Mouse (Mus musculus) adrenal gland, adult 2 months (tissue): ENCODE data around the gene Tmem198b. TPM values are rescaled to one million over a fixed set of nuclear protein-coding genes. Genes with fewer than 3 reads are reported as not detected.
A peak's percentile ranks its signal among the peaks of the same experiment; 100 is the strongest.
"Not testable (repeated sequence)": the region's sequence is repeated elsewhere in the genome, so short reads cannot be mapped to it uniquely, and the experiment has no call there.

ENCODE experiments used
- DNase-seq: peaks from one replicate; pipeline ENCODE4 v3.0.0; 2021
- long read RNA-seq: library from polyadenylated mRNA; stranded (forward); transcript quantifications from one replicate; pipeline ENCODE4 v2.0.0, GENCODE M21; 2021
- polyA plus RNA-seq: library from polyadenylated mRNA; depleted of rRNA; stranded (reverse); fragments of >200 nt; gene quantifications from 2 replicates; pipeline ENCODE4 v1.2.3, GENCODE M21; 2012; rRNA removed
- total RNA-seq, 2 experiments: library from RNA; stranded (reverse); gene quantifications; 2 replicates each; pipeline ENCODE4 v1.2.3; 2021

The Tmem198b gene
- total RNA-seq (1 to 10 TPM; 6.7 to 9.4 TPM), polyA plus RNA-seq (15.6 and 18.0 TPM in 2 replicates)
- long read RNA-seq, partial matches to known transcripts = 1 of 5 reads
- long read RNA-seq, other reads (novel, unspliced or antisense) = 2 of 5 reads

DNA sequence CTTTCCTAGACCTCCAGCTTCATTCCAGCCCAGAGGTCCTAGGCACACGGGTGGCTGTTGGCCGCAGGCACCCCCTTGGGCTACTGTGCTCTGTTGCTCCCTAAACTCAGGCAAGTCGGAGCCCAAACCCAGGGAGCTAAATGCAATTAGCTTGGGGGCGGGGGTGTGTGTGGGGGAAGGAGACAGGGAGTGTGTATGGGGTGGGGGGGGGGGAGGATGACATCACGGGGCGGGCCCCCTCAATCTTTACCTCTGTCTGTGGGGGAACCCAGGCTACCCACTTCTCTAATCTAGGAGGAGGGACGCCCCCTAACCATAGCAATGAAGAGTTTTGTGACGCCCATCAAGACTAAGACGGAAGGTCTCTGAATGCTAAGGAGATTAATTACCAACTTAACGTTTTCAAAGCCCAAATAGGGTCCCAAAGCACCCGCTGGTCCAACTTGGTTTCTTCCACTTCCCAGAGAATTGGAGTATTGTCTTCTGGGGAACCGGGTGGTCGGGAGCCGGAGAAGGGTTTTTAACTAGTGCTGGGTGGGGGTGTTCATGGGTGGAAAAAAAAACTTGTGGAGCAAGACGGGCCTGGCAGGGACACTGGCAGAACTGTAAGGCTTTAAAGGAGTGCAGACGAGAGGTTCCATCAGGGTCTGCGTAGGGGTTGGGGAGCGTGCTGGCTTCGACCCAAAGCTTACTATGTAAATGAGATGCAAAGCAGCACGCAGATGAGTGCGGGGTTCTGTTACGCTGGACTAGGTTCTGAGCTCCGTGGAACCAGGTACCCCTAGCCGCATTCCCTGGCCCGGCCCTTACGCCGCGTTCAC, at the start of gene Tmem198b:
Gene Tmem198b (minus strand): TSS at position 100 of the 821 bp plus-strand sequence.
- peak; percentile 74 for DNase-seq

- DNase-seq = no peak
Observed at GRCm38 (mm10) chr10:128850339-128850738, 46.2 kb upstream of the Tmem198b start.

- no peak for DNase-seq
Observed at GRCm38 (mm10) chr10:128848426-128848825, 44.3 kb upstream of the Tmem198b start.

- DNase-seq = no peak
Observed at GRCm38 (mm10) chr10:128846664-128847063, 42.5 kb upstream of the Tmem198b start.

DNA sequence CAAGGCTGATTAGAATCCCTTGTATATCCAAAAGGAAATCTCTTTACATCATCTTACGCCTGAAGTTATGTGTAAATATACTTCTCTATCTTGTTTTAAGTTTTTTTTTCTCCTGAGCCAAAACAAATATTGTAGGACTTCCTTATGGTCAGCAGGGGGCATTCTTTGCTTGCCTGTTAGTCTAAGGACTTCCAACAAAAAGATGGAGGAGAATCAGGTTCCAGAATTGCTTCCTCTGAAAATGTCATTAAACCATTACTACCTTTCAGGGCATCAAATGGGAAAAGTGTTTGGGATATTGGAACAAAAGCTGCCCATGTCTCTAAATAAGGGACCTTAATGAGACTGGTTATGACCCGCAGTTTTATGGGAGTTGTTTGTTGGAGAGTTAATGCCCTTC, 41.3 kb upstream of the Tmem198b start:
- no peak for DNase-seq

- no peak for DNase-seq
Observed at GRCm38 (mm10) chr10:128843260-128843659, 39.1 kb upstream of the Tmem198b start.

- no peak for DNase-seq
Observed at GRCm38 (mm10) chr10:128840612-128841011, 36.4 kb upstream of the Tmem198b start.

GRCm38 (mm10) chr10:128839434-128839833, 35.3 kb upstream of the Tmem198b start:
- no peak for DNase-seq

DNA sequence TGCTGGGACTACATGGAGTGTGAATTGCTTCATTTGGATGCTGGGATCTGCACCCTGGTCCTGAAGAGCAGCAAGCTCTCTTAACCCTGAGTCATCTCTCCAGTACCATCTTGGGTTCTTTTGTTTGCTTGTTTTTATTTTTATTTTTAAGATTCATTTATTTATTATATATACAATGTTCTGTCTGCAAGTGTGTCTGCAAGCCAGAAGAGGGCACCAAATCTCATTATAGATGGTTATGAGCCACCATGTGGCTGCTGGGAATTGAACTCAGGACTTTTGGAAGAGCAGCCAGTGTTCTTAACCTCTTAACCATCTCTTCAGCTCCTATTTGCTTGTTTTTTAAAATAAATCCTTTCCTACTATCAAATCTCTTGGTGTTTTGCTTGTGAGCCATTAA, 33.2 kb upstream of the Tmem198b start:
- no peak for DNase-seq

DNA sequence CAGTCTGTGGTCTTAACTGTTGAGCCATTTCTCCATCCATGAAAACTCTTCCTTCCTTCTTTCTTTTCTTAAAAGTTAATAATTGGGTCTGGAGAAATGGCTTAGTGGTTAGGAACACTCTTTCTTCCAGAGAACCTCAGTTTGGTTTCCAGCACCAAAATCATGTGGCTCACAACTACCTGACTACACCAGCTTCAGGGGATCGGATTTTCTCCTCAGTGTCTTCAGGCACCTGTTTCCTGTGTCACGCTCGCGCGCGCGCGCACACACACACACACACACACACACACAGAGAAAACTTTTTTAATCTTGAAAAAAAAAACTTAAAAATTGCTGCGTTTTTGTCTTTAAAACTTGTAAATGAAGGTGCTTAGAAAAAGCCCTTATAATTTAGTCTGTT, 19.7 kb upstream of the Tmem198b start:
- no peak for DNase-seq

DNA sequence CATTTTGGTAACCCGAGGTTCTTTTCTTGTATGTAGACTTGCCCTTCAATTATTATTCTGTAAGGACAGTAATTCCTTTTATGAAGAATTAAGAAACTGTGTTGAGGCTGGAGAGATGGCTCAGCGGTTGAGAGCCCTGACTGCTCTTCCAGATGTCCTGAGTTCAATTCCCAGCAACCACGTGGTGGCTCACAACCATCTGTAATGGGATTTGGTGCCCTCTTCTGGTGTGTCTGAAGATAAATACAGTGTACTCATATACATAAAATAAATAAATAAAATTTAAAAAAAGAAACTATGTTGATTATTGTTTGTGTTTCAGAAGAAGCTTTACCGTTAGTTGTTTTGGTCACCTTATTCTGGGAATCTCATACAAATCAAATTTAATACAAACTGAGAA, 18.9 kb upstream of the Tmem198b start:
- DNase-seq = not testable (repeated sequence)

DNA sequence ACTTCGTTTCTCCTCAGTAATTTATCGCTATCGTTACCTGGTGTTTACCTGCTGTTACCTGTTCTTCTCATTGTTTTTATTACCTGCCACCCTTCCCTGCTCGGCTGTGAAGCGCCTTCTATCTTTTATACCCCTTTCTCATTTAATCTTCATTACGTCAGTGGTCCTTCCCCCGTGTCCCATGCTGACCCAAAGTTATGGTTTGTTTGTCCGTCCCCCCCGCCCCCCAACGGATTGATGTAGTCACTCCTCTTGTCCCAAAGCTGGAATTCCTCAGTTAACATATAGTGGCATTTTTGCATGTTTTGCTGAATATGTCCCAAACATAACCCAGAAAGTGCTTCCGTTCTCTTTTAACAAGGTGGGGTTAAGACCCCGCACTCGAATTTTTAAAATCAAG, 18.0 kb upstream of the Tmem198b start:
- DNase-seq = no peak

DNA sequence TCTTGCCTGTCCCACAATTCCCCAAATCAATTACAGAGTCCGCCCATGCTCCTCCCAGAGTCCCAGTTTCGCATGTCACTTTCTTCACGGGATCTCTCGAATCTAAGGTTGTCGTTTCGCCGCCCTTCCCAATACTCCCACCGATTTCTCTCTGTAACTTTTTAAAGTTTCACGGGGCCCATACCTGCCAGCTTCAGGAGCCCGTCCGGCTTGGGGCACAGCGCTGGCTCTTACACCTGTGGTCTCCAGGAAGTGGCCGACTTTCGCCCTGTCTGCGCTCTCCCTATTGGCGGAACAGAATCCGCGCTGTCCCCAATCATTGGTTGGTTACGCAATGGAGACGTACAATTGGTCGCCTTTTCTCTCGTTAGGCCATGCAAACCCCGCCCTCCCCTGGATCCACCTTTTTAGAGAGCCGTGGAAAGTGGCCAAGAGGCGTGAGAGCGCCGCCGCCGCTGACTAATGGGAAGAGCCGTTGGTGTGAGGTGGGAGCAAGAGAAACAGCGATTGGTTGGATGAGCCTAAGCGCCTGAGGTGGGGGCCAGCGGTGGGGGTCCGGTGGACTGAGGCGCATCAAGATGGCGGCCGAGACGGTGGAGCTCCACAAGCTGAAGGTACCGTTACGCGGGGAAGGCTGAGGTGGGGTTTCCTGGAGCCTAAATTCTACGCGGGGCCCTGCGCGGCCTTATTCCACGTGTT, 17.3 kb upstream of the Tmem198b start, which contains the start of gene Ormdl2:
Gene Ormdl2 (minus strand): TSS at position 288 of the 699 bp plus-strand sequence.
- DNase-seq = peak; percentile 99

GRCm38 (mm10) chr10:128820217-128820616, 16.0 kb upstream of the Tmem198b start:
- no peak for DNase-seq

DNA sequence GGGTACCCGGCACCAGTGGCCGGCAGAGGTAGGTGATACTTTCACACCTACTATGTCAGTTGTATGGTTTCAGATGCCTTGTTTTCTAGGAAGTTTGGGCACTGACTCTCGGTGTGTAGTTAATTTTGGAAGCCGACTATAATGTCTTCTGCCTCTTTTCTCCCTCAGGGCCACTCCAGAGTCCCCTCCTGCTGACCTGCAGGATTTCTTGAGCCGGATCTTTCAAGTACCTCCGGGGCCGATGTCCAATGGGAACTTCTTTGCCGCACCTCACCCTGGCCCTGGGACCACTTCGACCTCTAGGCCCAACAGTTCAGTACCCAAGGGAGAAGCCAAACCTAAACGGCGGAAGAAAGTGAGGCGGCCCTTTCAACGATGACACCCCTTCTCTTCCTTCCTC, 12.9 kb upstream of the Tmem198b start, which contains the start of gene Sarnp:
Gene Sarnp (plus strand): TSS at position 301 of the 400 bp plus-strand sequence.
- DNase-seq = no peak

GRCm38 (mm10) chr10:128807018-128807417, 2.8 kb upstream of the Tmem198b start:
- DNase-seq = no peak

DNA sequence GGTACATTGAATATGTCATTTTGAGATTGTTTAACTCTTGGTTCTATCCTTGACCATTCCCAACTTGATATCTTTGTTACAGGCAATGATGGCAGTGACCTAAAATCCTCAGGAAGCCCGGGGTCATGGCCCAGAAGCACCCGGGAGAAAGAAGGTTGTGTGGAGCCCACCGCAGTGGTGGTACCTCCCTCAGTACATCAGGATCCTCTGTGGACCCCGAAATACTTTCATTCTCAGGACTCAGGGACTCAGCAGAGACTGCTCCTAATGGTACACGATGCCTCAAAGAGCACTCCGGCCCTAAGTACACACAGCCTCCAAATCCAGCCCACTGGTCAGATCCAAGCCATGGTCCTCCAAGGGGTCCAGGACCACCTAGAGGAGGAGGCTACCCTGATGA, 1.9 kb upstream of the Tmem198b start:
- no peak for DNase-seq

GRCm38 (mm10) chr10:128805092-128806000, 1.2 kb upstream of the Tmem198b start:
- DNase-seq = peak; percentile 98

- DNase-seq = peak; percentile 68
Observed at GRCm38 (mm10) chr10:128803771-128804270, 349 bp downstream of the Tmem198b start, which contains the start of gene Dnajc14. Gene Dnajc14 (plus strand): TSS chr10:128804062.

GRCm38 (mm10) chr10:128803361-128803760, 809 bp downstream of the Tmem198b start:
- DNase-seq = no peak

DNA sequence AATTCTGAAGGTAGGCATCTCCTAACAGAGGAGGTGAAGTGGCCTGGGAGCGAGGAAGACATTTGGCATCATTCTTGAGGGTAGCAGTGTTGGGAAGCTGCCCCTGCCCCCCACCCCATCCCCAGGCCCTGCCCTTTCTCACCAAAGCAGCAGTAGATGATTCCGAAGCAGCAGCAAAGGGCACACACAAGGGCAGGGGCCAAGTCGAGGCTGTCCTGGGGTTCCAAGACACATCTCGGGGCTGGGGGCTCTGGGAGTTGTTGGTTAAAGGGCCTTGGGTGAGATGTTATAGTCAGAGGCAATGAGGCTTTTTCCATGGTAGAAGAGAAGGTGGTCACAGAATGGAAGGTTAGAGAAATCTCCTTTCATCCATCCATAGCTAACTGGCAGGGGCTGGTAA, 1.2 kb downstream of the Tmem198b start:
- DNase-seq = no peak
